Mouse (Mus musculus) stomach, postnatal 0 days (tissue): ENCODE measurements around the gene Slpi. TPM values are rescaled to one million over a fixed set of nuclear protein-coding genes. Genes with fewer than 3 reads are reported as not detected.

Source experiments
- ATAC-seq: fragments of 200-750 bp; cut with Nextera tagmentation; 2 replicates; pipeline ENCODE4 v1.8.0; 2017; ENCODE audit not compliant: low FRiP score, low TSS enrichment
- DNase-seq: peaks from one replicate; pipeline ENCODE4 v3.0.0-alpha.2; 2016; ENCODE audit warnings: low spot score
- H3K27ac ChIP-seq: fragments of 300-500 bp; sonication (generic); replicated peaks from 2 replicates; pipeline ENCODE4 v1.5.1; 2014; ENCODE audit warnings: mild to moderate bottlenecking, control low read depth
- H3K27me3 ChIP-seq: fragments of 300-500 bp; sonication (generic); 2 replicates; pipeline ENCODE4 v1.6.1; 2014; ENCODE audit warnings: low read length; ENCODE audit not compliant: control insufficient read depth, insufficient read depth
- H3K36me3 ChIP-seq: fragments of 300-500 bp; sonication (generic); 2 replicates; pipeline ENCODE4 v1.6.1; 2014; ENCODE audit warnings: low read length, mixed read lengths; ENCODE audit not compliant: control insufficient read depth, insufficient read depth
- H3K4me1 ChIP-seq: fragments of 300-500 bp; sonication (generic); replicated peaks from 2 replicates; pipeline ENCODE4 v1.6.1; 2014; ENCODE audit warnings: antibody characterized with exemption; ENCODE audit not compliant: control insufficient read depth, insufficient read depth
- H3K4me2 ChIP-seq: fragments of 300-500 bp; sonication (generic); replicated peaks from 2 replicates; pipeline ENCODE4 v1.6.1; 2014; ENCODE audit warnings: low read depth, mild to moderate bottlenecking, control low read depth, moderate library complexity
- H3K4me3 ChIP-seq: fragments of 300-500 bp; sonication (generic); 2 replicates; pipeline ENCODE4 v1.5.1; 2014; ENCODE audit warnings: low read depth, low read length, control low read depth
- H3K9ac ChIP-seq: fragments of 300-500 bp; sonication (generic); 2 replicates; pipeline ENCODE4 v1.6.1; 2014; ENCODE audit warnings: mild to moderate bottlenecking, low read length, control low read depth, mixed read lengths
- H3K9me3 ChIP-seq: fragments of 300-500 bp; sonication (generic); 2 replicates; pipeline ENCODE4 v1.6.1; 2016; ENCODE audit warnings: low read length; ENCODE audit not compliant: control insufficient read depth
- CTCF ChIP-seq: IDR thresholded peaks from 2 replicates; pipeline ENCODE4 v1.5.1; 2016; ENCODE audit warnings: antibody characterized with exemption, low read depth, mild to moderate bottlenecking, moderate library complexity
- EP300 ChIP-seq: optimal IDR thresholded peaks from 2 replicates; pipeline ENCODE3; 2016; ENCODE audit warnings: antibody characterized with exemption
- WGBS: fragments of 180-500 bp; shearing (Covaris S2); extraction: QIAGEN DNeasy Blood & Tissue Kit; methylation state at CpG from one replicate; pipeline ENCODE4 v1.1.7; 2014; 5-methylcytosine and 5-hydroxymethylcytosine counted together
- polyA plus RNA-seq: library from polyadenylated mRNA; unstranded; fragments of >200 nt; fragmentation: Nextera tagmentation; extraction: Ambion mirVana; gene quantifications from 2 replicates; pipeline ENCODE4 v1.2.1, GENCODE M21; 2015

The Slpi gene
- polyA plus RNA-seq, 1 experiment from 2014 or later = 4,305 TPM

- no peak for TF ChIP-seq CTCF
- no peak for TF ChIP-seq EP300
- H3K27me3 ChIP-seq = no peaks in the 10 kb centered on the region
- no peak overlapping the region for H3K4me3 ChIP-seq
- H3K27ac ChIP-seq = peak overlapping the region; percentile 69
- peaks cover 26% of the 10 kb centered on the region for H3K4me1 ChIP-seq
- no peak overlapping the region for H3K9ac ChIP-seq
- ATAC-seq = no peak
- WGBS = 56% methylated on average over 15 of the region's 15 CpGs
- H3K9me3 ChIP-seq = no peaks in the 10 kb centered on the region
- DNase-seq = no peak
- H3K4me2 ChIP-seq = no peak overlapping the region
- H3K36me3 ChIP-seq = peaks cover 18% of the 10 kb centered on the region
These were observed 41.2 kb upstream of the Slpi start for GRCm38 (mm10) chr2:164429881-164430615.

DNA sequence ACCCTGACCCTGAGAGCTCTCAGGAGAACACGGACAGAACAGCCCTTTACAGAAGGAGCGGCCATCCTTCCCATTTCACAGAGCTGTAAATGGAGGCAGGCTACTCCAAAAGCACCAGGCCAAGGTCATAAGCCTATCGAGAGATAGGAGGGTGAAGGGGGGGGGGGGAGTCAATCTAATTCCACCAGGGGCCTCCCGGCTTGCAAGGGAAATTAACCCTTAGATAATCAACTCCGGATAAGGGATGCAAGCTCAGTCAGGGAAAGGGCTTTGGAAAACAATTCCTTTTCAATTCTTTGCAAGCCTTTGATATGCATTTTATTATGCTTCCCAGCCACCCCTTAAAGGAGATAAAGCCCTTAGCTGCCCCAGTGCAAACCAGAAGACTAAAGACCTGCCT lies 39.6 kb upstream of the Slpi start:
- peaks cover 22% of the 10 kb centered on the region for H3K36me3 ChIP-seq
- no peak for TF ChIP-seq EP300
- TF ChIP-seq CTCF = no peak
- ATAC-seq (no peak), DNase-seq (no peak)
- WGBS = 39% methylated on average over 5 of the region's 5 CpGs
- no peak overlapping the region for H3K4me2 ChIP-seq
- H3K27me3 ChIP-seq = no peaks in the 10 kb centered on the region
- H3K9ac ChIP-seq = no peak overlapping the region
- H3K4me3 ChIP-seq = no peak overlapping the region
- H3K4me1 ChIP-seq = peaks cover 15% of the 10 kb centered on the region
- no peaks in the 10 kb centered on the region for H3K9me3 ChIP-seq
- H3K27ac ChIP-seq = no peak overlapping the region

DNA sequence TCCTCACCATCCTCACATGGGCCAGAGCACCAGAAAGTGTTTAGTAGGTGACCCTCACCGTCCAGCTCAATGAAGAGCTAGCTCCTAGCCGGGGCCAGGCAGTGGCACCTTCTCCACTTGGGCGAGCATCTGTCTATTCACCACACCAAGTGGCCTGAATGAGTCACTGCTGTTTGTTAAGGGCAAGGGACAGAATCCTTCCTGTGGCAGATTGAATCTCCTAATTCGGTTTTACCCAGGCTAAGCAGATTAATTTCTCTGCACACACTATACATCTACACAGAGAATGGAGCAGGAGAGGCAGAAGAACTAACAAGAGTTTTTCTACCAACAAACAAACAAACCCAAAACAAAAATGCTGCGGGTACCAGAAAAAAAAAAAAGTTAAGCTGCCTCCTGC lies 38.1 kb upstream of the Slpi start:
- Histone ChIP-seq H3K9me3 (no peaks in the 10 kb centered on the region), H3K4me2 (no peak overlapping the region), H3K36me3 (peaks cover 22% of the 10 kb centered on the region), H3K27me3 (no peaks in the 10 kb centered on the region), H3K27ac (no peak overlapping the region), H3K4me3 (no peak overlapping the region), H3K9ac (no peak overlapping the region), H3K4me1 (peaks cover 11% of the 10 kb centered on the region)
- no peak for DNase-seq
- WGBS = 66% methylated on average over 5 of the region's 5 CpGs
- TF ChIP-seq CTCF (no peak), EP300 (no peak)
- no peak for ATAC-seq

- H3K9me3 ChIP-seq = no peaks in the 10 kb centered on the region
- no peak overlapping the region for H3K9ac ChIP-seq
- H3K4me2 ChIP-seq = no peak overlapping the region
- no peaks in the 10 kb centered on the region for H3K27me3 ChIP-seq
- H3K4me3 ChIP-seq = no peak overlapping the region
- peaks cover 22% of the 10 kb centered on the region for H3K36me3 ChIP-seq
- TF ChIP-seq CTCF (no peak), EP300 (no peak)
- 35% methylated on average over 12 of the region's 12 CpGs for WGBS
- ATAC-seq (peak; percentile 36; the same call in 1 of the 2 replicates), DNase-seq (peak; percentile 56)
- H3K27ac ChIP-seq = no peak overlapping the region
- H3K4me1 ChIP-seq = peaks cover 6% of the 10 kb centered on the region
These were observed 37.2 kb upstream of the Slpi start for GRCm38 (mm10) chr2:164426121-164426520.

- 80% methylated on average over 5 of the region's 5 CpGs for WGBS
- no peak overlapping the region for H3K4me2 ChIP-seq
- no peak overlapping the region for H3K4me3 ChIP-seq
- no peaks in the 10 kb centered on the region for H3K27me3 ChIP-seq
- no peak for DNase-seq
- no peak overlapping the region for H3K9ac ChIP-seq
- ATAC-seq = no peak
- TF ChIP-seq EP300 (no peak), CTCF (no peak)
- H3K27ac ChIP-seq = no peak overlapping the region
- no peaks in the 10 kb centered on the region for H3K4me1 ChIP-seq
- no peaks in the 10 kb centered on the region for H3K9me3 ChIP-seq
- H3K36me3 ChIP-seq = peaks cover 22% of the 10 kb centered on the region
These were observed 36.5 kb upstream of the Slpi start for GRCm38 (mm10) chr2:164425401-164425800.

DNA sequence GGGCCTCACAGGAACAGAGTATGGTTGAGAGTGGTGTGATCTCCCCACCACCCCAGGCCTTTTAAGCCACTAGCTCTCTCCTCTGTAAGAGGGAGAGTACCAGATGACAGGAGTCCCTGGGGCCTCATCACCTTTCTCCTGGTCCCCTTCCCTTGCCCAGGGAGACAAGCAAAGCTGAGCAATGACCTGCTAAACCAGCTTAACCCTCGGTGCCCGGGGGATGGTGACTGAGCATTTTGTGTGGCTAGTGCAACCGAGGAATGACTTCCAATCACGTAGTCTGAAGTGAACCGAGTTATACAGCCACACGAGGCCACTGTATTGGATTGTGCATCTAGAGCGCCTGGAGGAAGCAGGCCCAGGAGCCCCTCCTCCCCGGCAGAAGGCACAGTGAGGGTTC lies 35.5 kb upstream of the Slpi start:
- Histone ChIP-seq H3K9ac (no peak overlapping the region), H3K9me3 (no peaks in the 10 kb centered on the region), H3K4me2 (no peak overlapping the region), H3K4me3 (no peak overlapping the region), H3K27ac (no peak overlapping the region), H3K27me3 (no peaks in the 10 kb centered on the region), H3K4me1 (no peaks in the 10 kb centered on the region), H3K36me3 (peaks cover 22% of the 10 kb centered on the region)
- WGBS = 92% methylated on average over 8 of the region's 8 CpGs
- ATAC-seq (no peak), DNase-seq (no peak)
- no peak for TF ChIP-seq EP300
- TF ChIP-seq CTCF = no peak
